Comparison of ENCODE assay signal across 9 mouse cellular contexts in the genomic region with DNA sequence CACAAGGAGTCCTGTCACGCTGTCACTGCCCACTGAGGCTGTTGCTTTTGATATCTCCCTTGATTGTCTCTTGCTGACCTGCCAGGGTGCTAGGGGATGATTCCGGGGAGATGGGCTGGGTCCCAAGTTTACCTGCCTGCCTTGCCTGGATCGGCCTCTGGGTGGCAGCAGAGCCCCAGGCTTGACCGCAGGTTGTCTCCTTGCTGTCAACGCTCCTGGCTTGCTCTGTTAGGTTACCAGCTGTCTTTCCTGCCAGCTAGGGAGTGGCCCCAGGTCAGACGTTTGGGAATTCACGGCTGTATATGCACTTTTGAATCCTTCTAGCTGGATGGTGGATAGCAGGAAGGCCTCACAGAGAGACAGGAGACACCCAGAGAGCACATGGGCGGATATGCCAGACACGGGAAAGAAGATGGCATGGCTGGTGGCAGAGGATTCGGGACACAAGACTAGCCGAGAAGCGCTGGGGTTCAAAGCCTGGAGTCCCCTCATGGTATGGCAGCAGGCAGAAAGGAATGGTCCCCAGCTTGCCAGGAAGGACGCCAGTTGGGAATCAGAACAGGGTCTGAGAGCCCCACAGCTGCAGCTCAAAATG. TPM values are rescaled to one million over a fixed set of nuclear protein-coding genes. Genes with fewer than 3 reads are reported as not detected.
DNase-seq lines count a peak whose midpoint lies in the region; ATAC-seq and TF ChIP-seq lines count a peak whose summit lies in the region.
"Had no signal": no experiment of that assay in that cellular context is flagged by ENCODE, and none has a peak within 500 bp of the region (broad histone marks: within the 10 kb centered on the region; RNA-seq: fewer than 3 reads in every experiment).

No protein-coding gene starts in this region.

- peaks cover 8% of the 10 kb centered on the region; the same call in 1 of the 2 replicates for H3K27me3 ChIP-seq in heart, embryonic 10.5 days (ENCODE audit: insufficient read depth, poor library complexity, severe bottlenecking)
- H3K27me3 ChIP-seq in heart, embryonic 12.5 days (replicated peaks): peaks cover 10% of the 10 kb centered on the region
- no peaks in the 10 kb centered on the region for H3K27me3 ChIP-seq in forebrain, embryonic 11.5 days (ENCODE audit: control insufficient read depth, insufficient read depth, low read length)
- no peaks in the 10 kb centered on the region for H3K27me3 ChIP-seq in hindbrain, embryonic 15.5 days
- peaks cover 13% of the 10 kb centered on the region; the same call in 1 of the 2 replicates for H3K27me3 ChIP-seq in limb, embryonic 10.5 days (ENCODE audit: low read depth, poor library complexity, severe bottlenecking)
- H3K27me3 ChIP-seq in midbrain, embryonic 16.5 days (ENCODE audit: control insufficient read depth, insufficient read depth, low read depth, low read length): no peaks in the 10 kb centered on the region
- no peaks in the 10 kb centered on the region for H3K27me3 ChIP-seq in testis, adult 2 months (ENCODE audit: control insufficient read depth, insufficient read depth, low read length)

- WGBS in heart, embryonic 10.5 days: 28% methylated on average over 13 of the region's 13 CpGs
- 29% methylated on average over 13 of the region's 13 CpGs for WGBS in heart, embryonic 12.5 days
- 34% methylated on average over 13 of the region's 13 CpGs for WGBS in forebrain, embryonic 11.5 days
- 30% methylated on average over 13 of the region's 13 CpGs for WGBS in hindbrain, embryonic 15.5 days
- 35% methylated on average over 13 of the region's 13 CpGs for WGBS in limb, embryonic 10.5 days
- WGBS in midbrain, embryonic 16.5 days: 33% methylated on average over 13 of the region's 13 CpGs

- no peaks in the 10 kb centered on the region for H3K36me3 ChIP-seq in heart, embryonic 10.5 days
- no peaks in the 10 kb centered on the region for H3K36me3 ChIP-seq in heart, embryonic 12.5 days
- no peaks in the 10 kb centered on the region for H3K36me3 ChIP-seq in forebrain, embryonic 11.5 days (ENCODE audit: control insufficient read depth, insufficient read depth, low read length)
- no peaks in the 10 kb centered on the region for H3K36me3 ChIP-seq in hindbrain, embryonic 15.5 days
- no peaks in the 10 kb centered on the region for H3K36me3 ChIP-seq in limb, embryonic 10.5 days
- H3K36me3 ChIP-seq in midbrain, embryonic 16.5 days (ENCODE audit: control insufficient read depth, insufficient read depth, low read length): no peaks in the 10 kb centered on the region
- no peaks in the 10 kb centered on the region for H3K36me3 ChIP-seq in testis, adult 2 months (ENCODE audit: control insufficient read depth, insufficient read depth, low read length)

- H3K4me1 ChIP-seq in heart, embryonic 10.5 days: peaks cover 52% of the 10 kb centered on the region
- H3K4me1 ChIP-seq in heart, embryonic 12.5 days (replicated peaks): peaks cover 52% of the 10 kb centered on the region
- no peaks in the 10 kb centered on the region for H3K4me1 ChIP-seq in forebrain, embryonic 11.5 days (replicated peaks; ENCODE audit: control insufficient read depth, insufficient read depth, low read length)
- peaks cover 20% of the 10 kb centered on the region for H3K4me1 ChIP-seq in hindbrain, embryonic 15.5 days (replicated peaks)
- H3K4me1 ChIP-seq in limb, embryonic 10.5 days: peaks cover 30% of the 10 kb centered on the region
- peaks cover 13% of the 10 kb centered on the region; the same call in 1 of the 2 replicates for H3K4me1 ChIP-seq in midbrain, embryonic 16.5 days (ENCODE audit: control insufficient read depth, insufficient read depth, low read length)
- no peaks in the 10 kb centered on the region; the same call in 1 of the 2 replicates for H3K4me1 ChIP-seq in testis, adult 2 months (ENCODE audit: control insufficient read depth, insufficient read depth, low read length)

- no peaks in the 10 kb centered on the region for H3K9me3 ChIP-seq in heart, embryonic 10.5 days
- H3K9me3 ChIP-seq in heart, embryonic 12.5 days (replicated peaks): no peaks in the 10 kb centered on the region
- no peaks in the 10 kb centered on the region for H3K9me3 ChIP-seq in forebrain, embryonic 11.5 days (ENCODE audit: control insufficient read depth, low read length)
- no peaks in the 10 kb centered on the region for H3K9me3 ChIP-seq in hindbrain, embryonic 15.5 days
- H3K9me3 ChIP-seq in limb, embryonic 10.5 days (replicated peaks): no peaks in the 10 kb centered on the region
- no peaks in the 10 kb centered on the region for H3K9me3 ChIP-seq in midbrain, embryonic 16.5 days (replicated peaks; ENCODE audit: control insufficient read depth, low read length, poor library complexity, severe bottlenecking)

- no peak overlapping the region for H3K4me3 ChIP-seq in heart, embryonic 10.5 days
- no peak overlapping the region for H3K4me3 ChIP-seq in heart, embryonic 12.5 days
- H3K4me3 ChIP-seq in forebrain, embryonic 11.5 days (ENCODE audit: low read depth, low read length): no peak overlapping the region
- no peak overlapping the region for H3K4me3 ChIP-seq in hindbrain, embryonic 15.5 days
- H3K4me3 ChIP-seq in limb, embryonic 10.5 days: no peak overlapping the region
- H3K4me3 ChIP-seq in midbrain, embryonic 16.5 days (ENCODE audit: low read depth, low read length): no peak overlapping the region
- H3K4me3 ChIP-seq in testis, adult 2 months (ENCODE audit: control insufficient read depth, low read depth, low read length): no peak overlapping the region

- TF ChIP-seq POLR2A in brain, embryonic 14.5 days (IDR thresholded peaks at IDR 0.05; ENCODE audit: borderline replicate concordance, extremely low read depth, insufficient read depth, insufficient read length, poor library complexity, severe bottlenecking): no peak
- TF ChIP-seq POLR2A in testis, adult 2 months (IDR thresholded peaks at IDR 0.05; ENCODE audit: control insufficient read depth, low read depth, low read length): no peak

- peak overlapping the region; percentile 37; the same call in 1 of the 2 replicates for H3K27ac ChIP-seq in heart, embryonic 10.5 days
- H3K27ac ChIP-seq in heart, embryonic 12.5 days (ENCODE audit: poor library complexity, severe bottlenecking): no peak overlapping the region
- H3K27ac ChIP-seq in forebrain, embryonic 11.5 days (ENCODE audit: low read depth, low read length): no peak overlapping the region
- H3K27ac ChIP-seq in hindbrain, embryonic 15.5 days (replicated peaks): no peak overlapping the region
- H3K27ac ChIP-seq in limb, embryonic 10.5 days: no peak overlapping the region
- no peak overlapping the region for H3K27ac ChIP-seq in midbrain, embryonic 16.5 days (ENCODE audit: low read length)
- H3K27ac ChIP-seq in testis, adult 2 months (ENCODE audit: control insufficient read depth, insufficient read depth, low read depth, low read length): no peak overlapping the region
- H3K27ac ChIP-seq: macrophage had no signal

- no peak for ATAC-seq in heart, embryonic 12.5 days (ENCODE audit: insufficient number of reproducible peaks, low FRiP score)
- ATAC-seq in forebrain, embryonic 11.5 days (replicated peaks; ENCODE audit: low FRiP score): no peak; the same call in 1 of the 2 replicates
- ATAC-seq in hindbrain, embryonic 15.5 days (ENCODE audit: low FRiP score, low read depth): 0 out of 2 replicates have a peak, but pooled peaks have one; percentile 40
- ATAC-seq in midbrain, embryonic 16.5 days: peak; percentile 61; the same call in 1 of the 2 replicates

- H3K9ac ChIP-seq in heart, embryonic 12.5 days: no peak overlapping the region
- H3K9ac ChIP-seq in forebrain, embryonic 11.5 days (ENCODE audit: low read length): no peak overlapping the region
- 0 out of 2 replicates have a peak overlapping the region, but pooled peaks have one; percentile 19 for H3K9ac ChIP-seq in hindbrain, embryonic 15.5 days
- no peak overlapping the region for H3K9ac ChIP-seq in midbrain, embryonic 16.5 days (ENCODE audit: low read depth, low read length)

- DNase-seq in heart, embryonic 10.5 days (ENCODE audit: low spot score): peak; percentile 85
- peak; percentile 81 for DNase-seq in brain, embryonic 14.5 days (ENCODE audit: low read depth)
- DNase-seq in forebrain, embryonic 11.5 days (ENCODE audit: low spot score): peak; percentile 83
- peak; percentile 87 for DNase-seq in limb, embryonic 10.5 days (ENCODE audit: low spot score)

- H3K4me2 ChIP-seq in heart, embryonic 12.5 days: no peak overlapping the region
- H3K4me2 ChIP-seq in forebrain, embryonic 11.5 days (ENCODE audit: low read depth, low read length, severe bottlenecking): no peak overlapping the region
- H3K4me2 ChIP-seq in hindbrain, embryonic 15.5 days: no peak overlapping the region
- H3K4me2 ChIP-seq in midbrain, embryonic 16.5 days (ENCODE audit: low read length): no peak overlapping the region; the same call in 1 of the 2 replicates

- peak; percentile 99 for TF ChIP-seq CTCF in brain, embryonic 14.5 days (IDR thresholded peaks at IDR 0.05; ENCODE audit: borderline replicate concordance, extremely low read depth, insufficient read depth, insufficient read length)
- peak; percentile 97 for TF ChIP-seq CTCF in testis, adult 2 months (IDR thresholded peaks at IDR 0.05; ENCODE audit: control insufficient read depth, insufficient read depth, insufficient replicate concordance, low read depth, low read length)

RNA-seq across cellular contexts. Expression of a gene that starts 10.5 kb away (rescaled TPM):
- polyA plus RNA-seq in heart, embryonic 10.5 days (2016; fragmentation: Nextera tagmentation; extraction: Ambion mirVana): 0.58 and 1.8 TPM in 2 replicates
- polyA plus RNA-seq in heart, embryonic 12.5 days (2016; fragmentation: Nextera tagmentation; extraction: Ambion mirVana): 0.15 and 0.24 TPM in 2 replicates
- polyA plus RNA-seq in brain, embryonic 14.5 days (2012; rRNA removed): 0.06 and 0.18 TPM in 2 replicates
- polyA plus RNA-seq in forebrain, embryonic 11.5 days (2014; fragmentation: Nextera tagmentation; extraction: Ambion mirVana): 0.21 and 0.45 TPM in 2 replicates
- polyA plus RNA-seq in hindbrain, embryonic 15.5 days (2015; fragmentation: Nextera tagmentation; extraction: Ambion mirVana): 0.12 and 0.24 TPM in 2 replicates
- polyA plus RNA-seq in limb, embryonic 10.5 days (2016; fragmentation: Nextera tagmentation; extraction: Ambion mirVana): 1.6 and 1.7 TPM in 2 replicates
- polyA plus RNA-seq in midbrain, embryonic 16.5 days (2015; fragmentation: Nextera tagmentation; extraction: Ambion mirVana): 0.18 TPM in 1 of 2 replicates, not detected in the other
- 0.11 TPM in 1 of 2 replicates, not detected in the other for polyA plus RNA-seq in testis, adult 2 months (2012; rRNA removed)
- polyA plus RNA-seq: macrophage had no signal

RNA-seq across cellular contexts. Expression of a gene that starts 14.6 kb away (rescaled TPM):
- polyA plus RNA-seq in heart, embryonic 10.5 days (2016; fragmentation: Nextera tagmentation; extraction: Ambion mirVana): not detected in 2 replicates
- not detected in 2 replicates for polyA plus RNA-seq in heart, embryonic 12.5 days (2016; fragmentation: Nextera tagmentation; extraction: Ambion mirVana)
- polyA plus RNA-seq in brain, embryonic 14.5 days (2012; rRNA removed): 0.05 TPM in 1 of 2 replicates, not detected in the other
- polyA plus RNA-seq in forebrain, embryonic 11.5 days (2014; fragmentation: Nextera tagmentation; extraction: Ambion mirVana): not detected in 2 replicates
- polyA plus RNA-seq in hindbrain, embryonic 15.5 days (2015; fragmentation: Nextera tagmentation; extraction: Ambion mirVana): not detected in 2 replicates
- polyA plus RNA-seq in limb, embryonic 10.5 days (2016; fragmentation: Nextera tagmentation; extraction: Ambion mirVana): not detected in 2 replicates
- 0.13 and 0.14 TPM in 2 replicates for polyA plus RNA-seq in midbrain, embryonic 16.5 days (2015; fragmentation: Nextera tagmentation; extraction: Ambion mirVana)
- polyA plus RNA-seq in testis, adult 2 months (2012; rRNA removed): not detected in 2 replicates
- polyA plus RNA-seq: macrophage had no signal

RNA-seq across cellular contexts. Expression of a gene that starts 37.8 kb away (rescaled TPM):
- polyA plus RNA-seq in heart, embryonic 10.5 days (2016; fragmentation: Nextera tagmentation; extraction: Ambion mirVana): 0.90 and 3.2 TPM in 2 replicates
- 0.19 TPM in 1 of 2 replicates, not detected in the other for polyA plus RNA-seq in heart, embryonic 12.5 days (2016; fragmentation: Nextera tagmentation; extraction: Ambion mirVana)
- polyA plus RNA-seq in brain, embryonic 14.5 days (2012; rRNA removed): 0.48 and 0.50 TPM in 2 replicates
- 0.56 and 0.94 TPM in 2 replicates for polyA plus RNA-seq in forebrain, embryonic 11.5 days (2014; fragmentation: Nextera tagmentation; extraction: Ambion mirVana)
- 0.14 and 0.18 TPM in 2 replicates for polyA plus RNA-seq in hindbrain, embryonic 15.5 days (2015; fragmentation: Nextera tagmentation; extraction: Ambion mirVana)
- 7.8 and 11.4 TPM in 2 replicates for polyA plus RNA-seq in limb, embryonic 10.5 days (2016; fragmentation: Nextera tagmentation; extraction: Ambion mirVana)
- 0.11 and 0.55 TPM in 2 replicates for polyA plus RNA-seq in midbrain, embryonic 16.5 days (2015; fragmentation: Nextera tagmentation; extraction: Ambion mirVana)
- 3.2 and 3.6 TPM in 2 replicates for polyA plus RNA-seq in testis, adult 2 months (2012; rRNA removed)
- polyA plus RNA-seq: macrophage had no signal

RNA-seq across cellular contexts. Expression of a gene that starts 54.6 kb away (rescaled TPM):
- polyA plus RNA-seq in heart, embryonic 10.5 days (2016; fragmentation: Nextera tagmentation; extraction: Ambion mirVana): 32.7 and 48.8 TPM in 2 replicates
- 33.1 and 37.7 TPM in 2 replicates for polyA plus RNA-seq in heart, embryonic 12.5 days (2016; fragmentation: Nextera tagmentation; extraction: Ambion mirVana)
- 28.2 and 29.5 TPM in 2 replicates for polyA plus RNA-seq in brain, embryonic 14.5 days (2012; rRNA removed)
- polyA plus RNA-seq in forebrain, embryonic 11.5 days (2014; fragmentation: Nextera tagmentation; extraction: Ambion mirVana): 12.3 and 13.9 TPM in 2 replicates
- 20.9 and 23.2 TPM in 2 replicates for polyA plus RNA-seq in hindbrain, embryonic 15.5 days (2015; fragmentation: Nextera tagmentation; extraction: Ambion mirVana)
- 14.6 and 18.5 TPM in 2 replicates for polyA plus RNA-seq in limb, embryonic 10.5 days (2016; fragmentation: Nextera tagmentation; extraction: Ambion mirVana)
- 18.1 and 20.8 TPM in 2 replicates for polyA plus RNA-seq in midbrain, embryonic 16.5 days (2015; fragmentation: Nextera tagmentation; extraction: Ambion mirVana)
- 2.4 and 3.1 TPM in 2 replicates for polyA plus RNA-seq in testis, adult 2 months (2012; rRNA removed)
- polyA plus RNA-seq: macrophage had no signal

Comparison
In these comparisons a context has a peak if more than half of its experiments do, and no peak if none do; other contexts are left out.
1. ATAC-seq: peak in hindbrain, embryonic 15.5 days (single experiment) and midbrain, embryonic 16.5 days (single experiment); none in heart, embryonic 12.5 days (single experiment) and forebrain, embryonic 11.5 days (single experiment).
2. Peak in every context shown above with its lines, with median percentiles within 50 percentile points of each other: DNase-seq.